Mouse (Mus musculus) left cerebral cortex, adult 18-20 months (tissue): ENCODE data around the gene Apol11a. TPM values are rescaled to one million over a fixed set of nuclear protein-coding genes. Genes with fewer than 3 reads are reported as not detected.
"Not testable (repeated sequence)": the region's sequence is repeated elsewhere in the genome, so short reads cannot be mapped to it uniquely, and the experiment has no call there.

Source experiments
- DNase-seq, 2 experiments: peaks; one replicate each; pipeline ENCODE4 v3.0.0; 2021 to 2022; ENCODE audit warnings: low spot score in 2 of 2, mixed read lengths in 1 of 2
- long read RNA-seq, 2 experiments: library from polyadenylated mRNA; stranded (forward); transcript quantifications; one replicate each; pipeline ENCODE4 v2.0.0; 2021
- total RNA-seq, 2 experiments: library from RNA; stranded (reverse); gene quantifications; 2 replicates each; pipeline ENCODE4 v1.2.3; 2021

The Apol11a gene
- not detected for total RNA-seq
- long read RNA-seq, experiment 1: 0 reads
- long read RNA-seq, experiment 2: 0 reads

DNA sequence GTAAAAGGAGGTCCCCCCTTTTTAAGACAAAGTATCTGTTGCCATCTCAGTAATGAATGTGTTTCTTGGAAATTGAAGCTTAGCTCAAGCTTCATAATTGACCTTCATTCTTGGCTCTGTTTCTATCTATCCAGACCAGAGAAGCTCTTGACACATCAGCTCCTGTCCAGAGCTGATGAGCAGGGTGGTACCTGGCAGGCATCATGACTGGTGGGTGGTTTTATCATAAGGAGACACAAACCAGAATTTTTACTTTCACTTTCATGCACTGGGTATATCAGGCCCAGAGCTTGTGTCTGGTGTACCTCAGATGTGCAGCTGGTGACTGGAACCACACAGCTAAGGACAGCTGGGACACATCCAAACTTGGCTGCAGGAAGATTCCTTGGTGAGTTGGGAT lies at the start of gene Apol11a:
Apol11a (plus strand) TSS at position 306 of the 400 bp plus-strand sequence.
- DNase-seq: not testable (repeated sequence)

DNA sequence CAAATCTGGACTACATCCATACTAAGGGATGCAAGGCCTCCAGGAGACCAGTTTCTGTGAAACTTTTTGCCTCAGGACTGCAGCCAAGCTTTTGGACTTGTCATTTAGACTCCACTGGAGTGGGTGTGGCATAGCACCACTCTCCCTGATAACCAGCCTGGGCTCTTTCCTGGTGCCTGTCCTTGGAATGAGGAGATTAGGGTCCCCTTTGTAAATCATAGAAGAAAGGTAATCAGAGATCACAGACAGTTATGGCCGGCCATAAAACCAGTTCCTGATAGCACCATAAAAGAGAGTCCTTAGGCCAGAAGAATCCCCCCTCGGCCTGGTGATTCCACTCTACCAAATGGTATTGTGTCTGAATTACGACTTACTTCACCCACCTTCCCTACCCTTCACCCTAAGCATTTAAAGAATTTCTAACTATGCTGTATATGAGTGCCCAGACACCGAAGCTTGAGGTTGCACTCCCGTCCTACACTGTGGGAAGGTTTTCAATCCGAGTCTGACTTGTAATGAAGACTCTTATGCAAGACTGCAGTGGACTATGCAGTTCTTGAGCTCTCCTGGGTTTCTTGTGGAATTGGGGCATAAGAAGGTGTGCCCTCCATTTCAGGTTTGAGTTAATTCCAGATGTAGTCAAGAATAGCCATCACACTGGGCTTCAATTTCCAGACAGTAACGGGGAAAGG lies 33.2 kb upstream of the Apol11a start:
- not testable (repeated sequence) for DNase-seq

DNA sequence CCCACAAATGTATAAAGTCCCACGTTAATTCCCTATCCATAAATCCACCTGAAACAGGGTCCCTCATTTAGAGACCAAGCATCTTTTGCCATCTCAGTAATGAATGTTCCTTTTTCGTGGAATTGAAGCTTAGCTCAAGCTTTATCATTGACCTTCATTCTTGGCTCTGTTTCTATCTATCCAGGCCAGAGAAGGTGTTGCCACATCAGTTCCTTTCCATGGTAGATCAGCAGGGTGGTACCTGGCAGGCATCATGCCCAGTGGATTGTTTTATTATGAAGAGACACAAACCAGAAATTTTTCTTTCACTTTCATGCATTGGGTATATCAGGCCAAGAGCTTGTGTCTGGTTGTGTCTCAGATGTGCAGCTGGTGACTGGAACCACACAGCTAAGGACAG lies 31.4 kb upstream of the Apol11a start, which contains the start of gene Apol10a:
Apol10a (plus strand) TSS at position 355 of the 400 bp plus-strand sequence.
- not testable (repeated sequence) for DNase-seq

DNA sequence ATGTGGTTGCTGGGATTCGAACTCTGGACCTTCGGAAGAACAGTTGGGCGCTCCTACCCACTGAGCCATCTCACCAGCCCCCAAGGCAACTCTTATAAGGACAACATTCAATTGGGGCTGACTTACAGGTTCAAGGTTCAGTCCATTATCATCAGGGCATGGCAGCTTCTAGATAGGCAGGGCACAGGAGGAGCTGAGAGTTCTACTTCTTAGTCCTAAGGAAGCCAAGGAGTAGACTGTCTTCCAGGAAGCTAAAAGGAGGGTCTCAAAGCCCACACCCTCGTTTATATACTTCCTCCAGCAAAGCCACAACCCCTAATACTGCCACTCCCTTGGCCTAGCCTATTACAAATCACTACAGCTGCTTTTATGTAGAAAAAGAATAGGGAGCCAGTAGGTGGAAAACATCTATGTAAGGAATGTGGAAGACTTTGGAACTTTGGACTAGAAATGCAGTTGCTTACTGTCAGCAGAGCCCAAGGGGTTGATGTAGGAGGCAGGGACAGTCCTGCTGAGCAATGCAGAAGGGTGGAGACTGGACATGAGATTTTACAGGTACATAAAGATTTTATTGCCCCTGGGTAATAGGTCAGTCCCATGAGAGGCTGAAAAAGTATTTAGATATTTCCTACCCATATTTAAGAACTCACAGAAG lies 25.8 kb upstream of the Apol11a start:
- DNase-seq: no peak

DNA sequence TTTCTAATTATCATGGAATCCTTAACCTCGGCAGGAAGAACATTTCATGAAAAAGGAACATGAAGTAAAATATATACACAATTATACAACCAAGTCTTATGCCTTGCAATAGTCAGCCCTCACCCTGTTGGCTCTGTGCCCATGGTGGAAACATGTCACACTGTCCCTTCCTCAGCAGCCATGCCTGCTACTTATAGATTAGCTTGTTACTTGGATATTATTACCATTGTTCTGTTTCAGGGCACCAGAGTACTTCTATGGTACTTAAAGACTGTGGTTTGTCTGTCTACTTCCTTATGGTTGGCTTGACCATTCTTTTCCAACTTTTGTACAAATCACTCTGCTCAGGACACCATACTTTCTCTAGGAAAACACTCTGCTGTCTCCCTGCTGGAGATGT lies 14.9 kb upstream of the Apol11a start:
- not testable (repeated sequence) for DNase-seq

DNA sequence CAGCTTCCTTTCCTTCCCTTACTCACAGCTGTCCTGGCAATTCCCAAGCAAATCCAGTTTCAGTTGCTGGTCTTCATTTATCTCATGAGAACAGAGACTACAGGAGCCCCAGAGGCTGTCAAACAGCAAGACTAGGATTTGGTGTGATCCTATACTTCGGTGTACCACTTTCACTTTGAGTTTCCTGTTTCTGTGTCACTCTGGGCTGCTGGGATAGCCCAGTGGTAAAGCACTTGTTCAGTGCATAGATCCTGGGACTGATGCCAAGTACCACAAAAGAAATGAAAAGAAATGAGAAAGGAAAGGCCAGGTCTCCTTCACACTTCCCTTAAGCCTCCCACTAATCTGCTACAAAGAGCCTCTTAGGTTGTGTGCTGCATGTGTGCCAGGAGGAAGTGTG lies 13.4 kb upstream of the Apol11a start:
- DNase-seq: not testable (repeated sequence)

DNA sequence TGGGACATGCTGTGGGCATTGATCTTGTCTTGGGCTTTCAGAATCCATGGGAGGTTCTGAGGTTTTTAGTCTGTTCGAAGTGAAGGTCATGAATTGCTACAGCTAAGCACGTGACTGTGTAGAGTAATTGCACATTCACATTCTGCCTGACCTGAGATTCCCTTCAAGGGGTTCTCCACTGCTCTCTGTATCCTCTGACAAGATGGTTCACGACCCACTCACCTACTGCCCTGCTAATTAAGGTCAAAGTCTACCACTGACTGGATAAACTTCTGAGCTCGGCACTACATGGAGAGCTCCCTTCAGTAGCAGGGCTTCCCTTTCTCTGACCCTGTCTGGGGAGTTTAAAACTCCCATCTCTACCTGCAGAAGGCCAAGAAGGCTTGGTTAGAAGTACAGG lies 12.5 kb downstream of the Apol11a start:
- not testable (repeated sequence) for DNase-seq

- peak; percentile 22 to 25 for DNase-seq
These were observed 15.2 kb downstream of the Apol11a start for GRCm38 (mm10) chr15:77523186-77523843.

GRCm38 (mm10) chr15:77533216-77533615 lies 25.1 kb downstream of the Apol11a start, which contains the start of gene Apol7c:
TSS of gene Apol7c (minus strand) at chr15:77533316.
- DNase-seq: no peak

GRCm38 (mm10) chr15:77539221-77539620 lies 31.1 kb downstream of the Apol11a start:
- DNase-seq: not testable (repeated sequence)

GRCm38 (mm10) chr15:77561792-77562191 lies 53.7 kb downstream of the Apol11a start, which contains the start of gene 1700025B11Rik:
TSS of gene 1700025B11Rik (minus strand) at chr15:77561892.
- no peak for DNase-seq

- DNase-seq: no peak
These were observed 55.1 kb downstream of the Apol11a start for GRCm38 (mm10) chr15:77563219-77563618.

Other genes with a start within 250 kb of the Apol11a start
- gene Rbfox2, start 201.3 kb upstream of the Apol11a start, total RNA-seq: 100 to 1,000 TPM; 239 to 240 TPM
- under 1 TPM; 0.23 to 0.30 TPM for gene Apol7a, start 109.2 kb upstream of the Apol11a start, total RNA-seq
- not detected for gene Apol9a, start 97.1 kb upstream of the Apol11a start, total RNA-seq
- under 1 TPM; 0.30 to 0.40 TPM for gene Apol7b, start 60.8 kb upstream of the Apol11a start, total RNA-seq
- not detected for gene Apol10a, start 31.2 kb upstream of the Apol11a start, total RNA-seq
- not detected for gene Apol7c, start 25.0 kb downstream of the Apol11a start, total RNA-seq
- not detected for gene 1700025B11Rik, start 53.6 kb downstream of the Apol11a start, total RNA-seq
- gene Apol10b, start 87.9 kb downstream of the Apol11a start, total RNA-seq: under 1 TPM; 0.19 to 0.26 TPM
- gene Gm36245, start 91.0 kb downstream of the Apol11a start, total RNA-seq: not detected
- gene Apol11b, start 135.0 kb downstream of the Apol11a start, total RNA-seq: under 1 TPM in 1 of 2 experiments, not detected in 1; 0.26 TPM
- gene Apol7e, start 190.6 kb downstream of the Apol11a start, total RNA-seq: not detected
- not detected for gene Apol9b, start 220.8 kb downstream of the Apol11a start, total RNA-seq
- 1 to 10 TPM; 7.9 to 9.2 TPM for gene Apol8, start 248.7 kb downstream of the Apol11a start, total RNA-seq